Mouse (Mus musculus) lung, adult 2 months (tissue): ENCODE measurements around the gene Trim2. TPM values are rescaled to one million over a fixed set of nuclear protein-coding genes. Genes with fewer than 3 reads are reported as not detected.

Experiments
- DNase-seq: peaks from one replicate; pipeline ENCODE4 v3.0.0; 2022
- H3K4me1 ChIP-seq: fragments of 200-500 bp; 2 replicates; pipeline ENCODE4 v1.6.1; 2011; ENCODE audit warnings: low read length; ENCODE audit not compliant: control insufficient read depth, insufficient read depth
- H3K4me3 ChIP-seq: fragments of 200-500 bp; replicated peaks from 2 replicates; pipeline ENCODE3; 2011; ENCODE audit warnings: low read depth, mild to moderate bottlenecking, control low read depth, low read length; ENCODE audit errors: extremely low read depth
- CTCF ChIP-seq: fragments of 200-500 bp; IDR thresholded peaks from 2 replicates; pipeline ENCODE4 v1.5.1; 2011; ENCODE audit warnings: mild to moderate bottlenecking, low read length, control low read depth; ENCODE audit not compliant: insufficient read depth
- POLR2A ChIP-seq: fragments of 200-500 bp; IDR thresholded peaks from 2 replicates; pipeline ENCODE4 v1.6.1; 2011; ENCODE audit warnings: low read depth, mild to moderate bottlenecking, control low read depth, low read length, borderline replicate concordance; ENCODE audit errors: extremely low read depth
- WGBS: fragments of 180-500 bp; shearing (Covaris S2); methylation state at CpG from one replicate; pipeline ENCODE4 v1.1.7; 2018; 5-methylcytosine and 5-hydroxymethylcytosine counted together
- polyA plus RNA-seq: library from polyadenylated mRNA; depleted of rRNA; stranded (reverse); fragments of >200 nt; gene quantifications from 2 replicates; pipeline ENCODE4 v1.2.3, GENCODE M21; 2012

Trim2 gene
- polyA plus RNA-seq, 1 experiment, result 26.3 TPM

- 73% methylated on average over 11 of the region's 11 CpGs for WGBS
- no peak for DNase-seq
- no peaks in the 10 kb centered on the region for H3K4me1 ChIP-seq
- no peak for TF ChIP-seq CTCF
- TF ChIP-seq POLR2A, result no peak
- no peak overlapping the region for H3K4me3 ChIP-seq
Measured at GRCm38 (mm10) chr3:84252776-84253654, 53.7 kb downstream of the Trim2 start.

DNA sequence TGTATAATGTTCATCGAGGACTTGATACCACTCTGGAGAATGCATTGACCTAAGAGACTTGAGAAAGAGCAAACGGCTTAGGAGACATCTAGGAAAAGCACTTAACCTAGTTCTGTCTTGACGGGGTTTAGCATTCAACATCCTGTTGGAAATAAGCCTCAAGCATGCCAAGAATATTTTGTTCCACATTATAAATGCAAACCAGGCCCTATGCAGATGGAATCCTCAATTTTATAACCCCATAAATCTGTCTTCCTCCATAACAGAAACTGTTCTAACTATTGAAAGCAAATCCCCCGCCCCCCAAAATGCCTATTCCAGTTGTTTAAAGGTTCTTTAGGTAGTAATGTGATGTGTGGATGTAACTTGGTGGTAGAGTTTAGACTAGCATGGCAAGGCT, 55.0 kb downstream of the Trim2 start:
- Histone ChIP-seq H3K4me3 (no peak overlapping the region), H3K4me1 (no peaks in the 10 kb centered on the region)
- no peak for TF ChIP-seq CTCF
- TF ChIP-seq POLR2A, result no peak
- DNase-seq, result no peak
- WGBS, result 51% methylated on average over 4 of the region's 4 CpGs

DNA sequence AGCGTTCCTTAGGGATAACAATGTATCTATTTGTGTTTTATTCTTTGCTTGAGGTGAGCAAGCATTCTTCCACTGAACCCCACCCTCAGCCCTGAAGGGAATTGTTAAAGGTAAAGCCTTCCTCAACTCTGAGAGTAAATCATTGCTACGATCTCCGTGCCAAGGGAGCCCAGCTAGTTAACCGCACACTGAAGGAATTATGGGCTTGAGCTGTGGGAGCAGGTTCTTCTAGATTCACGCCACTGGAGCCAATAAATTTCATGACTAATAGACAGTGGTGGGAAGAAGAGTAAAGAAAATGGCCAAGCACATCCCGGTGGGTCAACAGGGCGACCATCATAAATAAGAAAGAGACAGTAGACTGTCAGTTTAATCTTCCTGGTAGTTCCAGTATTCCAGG, 56.4 kb downstream of the Trim2 start:
- no peaks in the 10 kb centered on the region for H3K4me1 ChIP-seq
- WGBS, result 94% methylated on average over 7 of the region's 7 CpGs
- H3K4me3 ChIP-seq, result no peak overlapping the region
- DNase-seq, result no peak
- TF ChIP-seq POLR2A (no peak), CTCF (no peak)

GRCm38 (mm10) chr3:84247789-84248188, 58.9 kb downstream of the Trim2 start:
- DNase-seq, result no peak
- no peak for TF ChIP-seq POLR2A
- TF ChIP-seq CTCF, result no peak
- WGBS, result 54% methylated on average over 8 of the region's 8 CpGs
- Histone ChIP-seq H3K4me1 (no peaks in the 10 kb centered on the region), H3K4me3 (no peak overlapping the region)

DNA sequence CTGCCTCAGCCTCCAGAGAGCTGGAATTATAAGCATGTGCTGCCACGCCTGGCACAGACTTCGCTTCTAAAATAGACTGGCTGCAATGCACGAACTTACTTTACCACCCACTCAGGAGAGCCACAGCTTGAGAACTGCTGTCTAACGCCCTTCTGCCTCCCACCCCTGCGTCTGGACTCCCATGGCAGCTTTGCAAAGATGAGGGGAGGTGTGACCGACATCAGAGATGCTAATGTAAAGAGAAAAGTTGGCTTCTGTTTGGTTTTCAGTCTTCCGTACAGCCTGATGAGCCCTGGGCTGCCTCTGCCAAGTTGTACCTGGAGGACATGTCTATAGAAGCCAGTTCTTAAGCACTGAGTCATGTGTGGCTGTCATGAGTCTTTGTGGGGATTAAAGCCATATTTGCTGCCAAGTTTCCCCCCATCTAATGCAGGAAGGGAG, 60.2 kb downstream of the Trim2 start:
- Histone ChIP-seq H3K4me1 (no peaks in the 10 kb centered on the region), H3K4me3 (no peak overlapping the region)
- TF ChIP-seq CTCF, result no peak
- no peak for DNase-seq
- 73% methylated on average over 7 of the region's 7 CpGs for WGBS

- DNase-seq, result no peak
- TF ChIP-seq CTCF, result no peak
- TF ChIP-seq POLR2A, result no peak
- 70% methylated on average over 3 of the region's 3 CpGs for WGBS
- Histone ChIP-seq H3K4me1 (no peaks in the 10 kb centered on the region), H3K4me3 (no peak overlapping the region)
Measured at GRCm38 (mm10) chr3:84243116-84243515, 63.6 kb downstream of the Trim2 start.

GRCm38 (mm10) chr3:84242497-84242896, 64.2 kb downstream of the Trim2 start:
- Histone ChIP-seq H3K4me1 (no peaks in the 10 kb centered on the region), H3K4me3 (no peak overlapping the region)
- 90% methylated on average over 4 of the region's 4 CpGs for WGBS
- no peak for DNase-seq
- no peak for TF ChIP-seq CTCF
- no peak for TF ChIP-seq POLR2A

- H3K4me1 ChIP-seq, result peaks cover under 1% of the 10 kb centered on the region; the same call in 1 of the 2 replicates
- no peak overlapping the region for H3K4me3 ChIP-seq
- TF ChIP-seq CTCF (no peak), POLR2A (no peak)
- whole genome bisulfite sequencing, result 95% methylated on average over 4 of the region's 4 CpGs
- no peak for DNase-seq
Measured at GRCm38 (mm10) chr3:84241098-84241497, 65.6 kb downstream of the Trim2 start.

- WGBS, result 47% methylated on average over 10 of the region's 10 CpGs
- DNase-seq, result no peak
- peaks cover 7% of the 10 kb centered on the region; the same call in 1 of the 2 replicates for H3K4me1 ChIP-seq
- TF ChIP-seq CTCF (no peak), POLR2A (no peak)
- no peak overlapping the region for H3K4me3 ChIP-seq
Measured at GRCm38 (mm10) chr3:84235420-84236304, 71.0 kb downstream of the Trim2 start.
